In genomic region chr11:75279342-75280065, GRCm38 (mm10) we compare ENCODE assay signal across 8 mouse cellular contexts.
A peak's percentile ranks its signal among the peaks of the same experiment; 100 is the strongest.
DNase-seq lines count a peak whose midpoint lies in the region; ATAC-seq and TF ChIP-seq lines count a peak whose summit lies in the region.

No protein-coding gene starts in this region.

- no peak for TF ChIP-seq CTCF in left cerebral cortex, adult 2 months (IDR thresholded peaks at IDR 0.05)

- peak overlapping the region; percentile 43 for H3K4me2 ChIP-seq in hindbrain, embryonic 13.5 days
- H3K4me2 ChIP-seq in liver, embryonic 12.5 days = peak overlapping the region; percentile 71
- peak overlapping the region; percentile 49 for H3K4me2 ChIP-seq in neural tube, embryonic 15.5 days

- H3K9ac ChIP-seq in hindbrain, embryonic 13.5 days = peak overlapping the region; percentile 36; the same call in 1 of the 2 replicates
- peak overlapping the region; percentile 50; the same call in 1 of the 2 replicates for H3K9ac ChIP-seq in liver, embryonic 12.5 days
- H3K9ac ChIP-seq in neural tube, embryonic 15.5 days (replicated peaks) = 0 out of 2 replicates have a peak overlapping the region, but pooled peaks have one; percentile 23

- no peaks in the 10 kb centered on the region for H3K36me3 ChIP-seq in hindbrain, embryonic 13.5 days
- no peaks in the 10 kb centered on the region for H3K36me3 ChIP-seq in liver, embryonic 12.5 days
- no peaks in the 10 kb centered on the region for H3K36me3 ChIP-seq in neural tube, embryonic 15.5 days

- no peak; the same call in 1 of the 2 replicates for ATAC-seq in hindbrain, embryonic 13.5 days (ENCODE audit: low FRiP score)
- ATAC-seq in liver, embryonic 12.5 days = peak; percentile 71
- ATAC-seq in neural tube, embryonic 15.5 days (ENCODE audit: low FRiP score) = no peak

- intact Hi-C loops in left cerebral cortex, adult 2 months (cut with DNase I) = no loop called here

- no peaks in the 10 kb centered on the region for H3K9me3 ChIP-seq in hindbrain, embryonic 13.5 days
- no peaks in the 10 kb centered on the region for H3K9me3 ChIP-seq in liver, embryonic 12.5 days (replicated peaks)
- H3K9me3 ChIP-seq in neural tube, embryonic 15.5 days (replicated peaks) = no peaks in the 10 kb centered on the region

- DNase-seq in left cerebral cortex, adult 2 months (ENCODE audit: extremely low spot score in 1 of 2, low spot score in 2 of 2) = no peak
- DNase-seq in left cerebral cortex, adult 11 months (ENCODE audit: low spot score) = no peak
- peak; percentile 82 for DNase-seq in embryo, embryonic 10 days (ENCODE audit: low spot score)
- DNase-seq in right cerebral cortex, adult 2 months (ENCODE audit: low spot score in 2 of 2) = no peak
- DNase-seq in urinary bladder, postnatal 25 days (ENCODE audit: low spot score) = no peak

- peaks cover 62% of the 10 kb centered on the region for H3K4me1 ChIP-seq in hindbrain, embryonic 13.5 days (replicated peaks)
- peaks cover 43% of the 10 kb centered on the region for H3K4me1 ChIP-seq in liver, embryonic 12.5 days
- H3K4me1 ChIP-seq in neural tube, embryonic 15.5 days = peaks cover 59% of the 10 kb centered on the region

- WGBS in hindbrain, embryonic 13.5 days = 8% methylated on average over 16 of the region's 16 CpGs
- 4% methylated on average over 16 of the region's 16 CpGs for WGBS in liver, embryonic 12.5 days (ENCODE audit: insufficient replicate concordance)
- WGBS in neural tube, embryonic 15.5 days = 7% methylated on average over 16 of the region's 16 CpGs

- peaks cover 42% of the 10 kb centered on the region for H3K27me3 ChIP-seq in hindbrain, embryonic 13.5 days
- H3K27me3 ChIP-seq in liver, embryonic 12.5 days (replicated peaks) = peaks cover 41% of the 10 kb centered on the region
- peaks cover 6% of the 10 kb centered on the region; the same call in 1 of the 2 replicates for H3K27me3 ChIP-seq in neural tube, embryonic 15.5 days (replicated peaks)

- no peak overlapping the region for H3K4me3 ChIP-seq in left cerebral cortex, adult 2 months
- H3K4me3 ChIP-seq in hindbrain, embryonic 13.5 days = peak overlapping the region; percentile 16; the same call in 1 of the 2 replicates
- H3K4me3 ChIP-seq in liver, embryonic 12.5 days = peak overlapping the region; percentile 38
- H3K4me3 ChIP-seq in neural tube, embryonic 15.5 days (replicated peaks) = 0 out of 2 replicates have a peak overlapping the region, but pooled peaks have one; percentile 10

- H3K27ac ChIP-seq in left cerebral cortex, adult 2 months = peak overlapping the region; percentile 21; the same call in 1 of the 2 replicates
- H3K27ac ChIP-seq in hindbrain, embryonic 13.5 days = peak overlapping the region; percentile 64
- H3K27ac ChIP-seq in liver, embryonic 12.5 days = peak overlapping the region; percentile 55; the same call in 1 of the 2 replicates
- peak overlapping the region; percentile 58 for H3K27ac ChIP-seq in neural tube, embryonic 15.5 days (replicated peaks)
